Mouse (Mus musculus): Measurements from ENCODE around the gene Rab36.

Gene Rab36

GRCm38 (mm10) chr10:75045831-75046230 is 9.0 kb downstream of the Rab36 start:
- DNase-seq (ENCODE audit: low spot score): no peak

- no peak for DNase-seq (ENCODE audit: low spot score)
These were observed 11.9 kb downstream of the Rab36 start for GRCm38 (mm10) chr10:75048711-75049110.

GRCm38 (mm10) chr10:75051364-75052074 is 14.7 kb downstream of the Rab36 start:
- DNase-seq (ENCODE audit: low spot score): no peak

GRCm38 (mm10) chr10:75052902-75053301 is 16.0 kb downstream of the Rab36 start:
- DNase-seq (ENCODE audit: low spot score): no peak

- peak; percentile 55 for DNase-seq (ENCODE audit: low spot score)
These were observed 16.8 kb downstream of the Rab36 start for GRCm38 (mm10) chr10:75053655-75054054.

GRCm38 (mm10) chr10:75054125-75054524 is 17.3 kb downstream of the Rab36 start:
- DNase-seq (ENCODE audit: low spot score): peak; percentile 82

GRCm38 (mm10) chr10:75055672-75056071 is 18.8 kb downstream of the Rab36 start:
- DNase-seq (ENCODE audit: low spot score): no peak

- DNase-seq (ENCODE audit: low spot score): no peak
These were observed 19.4 kb downstream of the Rab36 start for GRCm38 (mm10) chr10:75056255-75056654.

- DNase-seq (ENCODE audit: low spot score): no peak
These were observed 21.5 kb downstream of the Rab36 start for GRCm38 (mm10) chr10:75058336-75058735.

- no peak for DNase-seq (ENCODE audit: low spot score)
These were observed 22.0 kb downstream of the Rab36 start for GRCm38 (mm10) chr10:75058761-75059395.

- DNase-seq (ENCODE audit: low spot score): peak; percentile 46
These were observed 22.5 kb downstream of the Rab36 start for GRCm38 (mm10) chr10:75059396-75059795.

GRCm38 (mm10) chr10:75060217-75060842 is 23.5 kb downstream of the Rab36 start, which contains the start of gene Bcr:
Gene Bcr (plus strand): TSS chr10:75060592.
- DNase-seq (ENCODE audit: low spot score): peak; percentile 63

GRCm38 (mm10) chr10:75060843-75061235 is 24.0 kb downstream of the Rab36 start:
- no peak for DNase-seq (ENCODE audit: low spot score)

GRCm38 (mm10) chr10:75061341-75062188 is 24.7 kb downstream of the Rab36 start:
- no peak for DNase-seq (ENCODE audit: low spot score)

GRCm38 (mm10) chr10:75062189-75062561 is 25.3 kb downstream of the Rab36 start:
- no peak for DNase-seq (ENCODE audit: low spot score)

- DNase-seq (ENCODE audit: low spot score): no peak
These were observed 25.8 kb downstream of the Rab36 start for GRCm38 (mm10) chr10:75062621-75063020.

GRCm38 (mm10) chr10:75063301-75063965 is 26.6 kb downstream of the Rab36 start:
- DNase-seq (ENCODE audit: low spot score): no peak

GRCm38 (mm10) chr10:75065691-75066090 is 28.8 kb downstream of the Rab36 start:
- DNase-seq (ENCODE audit: low spot score): peak; percentile 49

- no peak for DNase-seq (ENCODE audit: low spot score)
These were observed 30.6 kb downstream of the Rab36 start for GRCm38 (mm10) chr10:75067446-75067845.

GRCm38 (mm10) chr10:75068086-75068485 is 31.2 kb downstream of the Rab36 start:
- no peak for DNase-seq (ENCODE audit: low spot score)

- peak; percentile 36 for DNase-seq (ENCODE audit: low spot score)
These were observed 31.9 kb downstream of the Rab36 start for GRCm38 (mm10) chr10:75068624-75069328.

Measured in testis, postnatal 14 days (tissue).